Mouse (Mus musculus): ENCODE measurements around the gene Chrna10. TPM values are rescaled to one million over a fixed set of nuclear protein-coding genes. Genes with fewer than 3 reads are reported as not detected.

The Chrna10 gene
- total RNA-seq (2023): 0.16 TPM in 1 of 2 replicates, not detected in the other

DNA sequence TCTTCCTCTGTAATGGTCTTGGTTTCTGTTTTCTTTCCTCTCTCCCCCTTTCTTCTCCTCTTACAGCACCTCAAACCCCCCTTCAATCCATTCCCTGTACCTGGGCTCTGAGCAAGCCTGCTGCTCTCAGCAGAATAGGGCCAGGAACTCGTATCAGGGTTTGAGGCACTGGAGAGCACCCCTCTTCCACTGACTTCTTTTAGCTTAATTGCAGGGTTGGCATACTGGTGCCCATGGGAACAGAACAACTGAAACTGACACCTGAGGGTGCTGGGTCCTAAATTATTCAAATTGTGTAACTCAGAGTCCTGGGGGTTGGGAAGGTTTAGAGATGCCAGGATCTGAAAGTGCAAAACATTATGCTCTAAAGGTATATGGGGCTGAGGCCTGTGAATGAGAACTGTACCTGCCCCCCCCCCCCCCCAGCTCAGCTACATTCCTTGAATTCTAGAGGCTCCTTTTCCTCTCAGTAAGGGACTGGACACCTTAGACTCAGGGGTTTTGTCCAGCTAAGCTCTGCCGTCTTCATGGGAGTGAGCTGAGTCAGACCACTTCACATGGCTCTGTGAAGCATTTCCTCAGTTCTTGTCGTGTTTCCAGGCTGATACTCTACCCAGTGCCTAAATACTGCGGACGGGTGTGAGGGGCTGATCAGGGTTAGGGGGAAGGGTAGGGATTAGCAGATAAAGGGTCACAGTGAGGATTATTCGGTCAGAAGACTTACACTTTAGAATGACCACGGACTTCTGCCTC lies at the start of gene Chrna10:
TSS of gene Chrna10 (minus strand) at position 250 of the 753 bp plus-strand sequence.

GRCm38 (mm10) chr7:102109171-102109570 lies 7.5 kb downstream of the Chrna10 start, which contains the start of gene Art5:
Gene Art5 (minus strand): TSS chr7:102109489.

GRCm38 (mm10) chr7:102101487-102101886 lies 15.1 kb downstream of the Chrna10 start, which contains the start of gene Art1:
Gene Art1 (plus strand): TSS chr7:102101743.

GRCm38 (mm10) chr7:102082816-102083215 lies 33.8 kb downstream of the Chrna10 start, which contains the start of gene Trpc2:
Gene Trpc2 (plus strand): TSS chr7:102083116.

GRCm38 (mm10) chr7:102065046-102065891 lies 51.4 kb downstream of the Chrna10 start, which contains the start of the genes Rnf121, Xndc1 and Xntrpc:
Gene Rnf121 (minus strand): TSS chr7:102065469.
Gene Xndc1 (plus strand): TSS chr7:102065511.
Gene Xntrpc (plus strand): TSS chr7:102065713.

Other genes starting within 250 kb of the Chrna10 start
- gene Folr1, start 246.0 kb downstream of the Chrna10 start, total RNA-seq (2023): not detected in 2 replicates
- gene Lamtor1, start 210.9 kb downstream of the Chrna10 start, total RNA-seq (2023): 97.8 and 108 TPM in 2 replicates
- gene Tomt, start 210.5 kb downstream of the Chrna10 start, total RNA-seq (2023): 0.18 TPM in 1 of 2 replicates, not detected in the other
- 0.51 and 1.1 TPM in 2 replicates for gene Lrrc51, start 182.9 kb downstream of the Chrna10 start, total RNA-seq (2023)
- gene Numa1, start 182.7 kb downstream of the Chrna10 start, total RNA-seq (2023): 91.4 and 106 TPM in 2 replicates
- gene Il18bp, start 98.1 kb downstream of the Chrna10 start, total RNA-seq (2023): 28.7 and 30.3 TPM in 2 replicates
- gene Rnf121, start 51.4 kb downstream of the Chrna10 start, total RNA-seq (2023): 12.0 and 16.0 TPM in 2 replicates
- gene Xndc1, start 51.3 kb downstream of the Chrna10 start, total RNA-seq (2023): 6.9 and 8.8 TPM in 2 replicates
- gene Xntrpc, start 51.1 kb downstream of the Chrna10 start, total RNA-seq (2023): 0.54 and 1.1 TPM in 2 replicates
- 0.22 and 0.45 TPM in 2 replicates for gene Trpc2, start 33.7 kb downstream of the Chrna10 start, total RNA-seq (2023)
- not detected in 2 replicates for gene Art1, start 15.1 kb downstream of the Chrna10 start, total RNA-seq (2023)
- gene Art5, start 7.3 kb downstream of the Chrna10 start, total RNA-seq (2023): not detected in 2 replicates
- 69.7 and 84.9 TPM in 2 replicates for gene Nup98, start 93.3 kb upstream of the Chrna10 start, total RNA-seq (2023)
- 34.8 and 40.8 TPM in 2 replicates for gene Pgap2, start 93.4 kb upstream of the Chrna10 start, total RNA-seq (2023)
- gene Rhog, start 139.2 kb upstream of the Chrna10 start, total RNA-seq (2023): 459 and 512 TPM in 2 replicates
- gene Stim1, start 151.0 kb upstream of the Chrna10 start, total RNA-seq (2023): 90.5 and 118 TPM in 2 replicates